In genomic region chr19:46903379-46903778, GRCm38 (mm10) we compare ENCODE assay signal across 23 mouse cellular contexts.
"Had no signal": no experiment of that assay in that cellular context is flagged by ENCODE, and none has a peak within 500 bp of the region (broad histone marks: within the 10 kb centered on the region; RNA-seq: fewer than 3 reads in every experiment).

No protein-coding gene starts in this region.

- H3K27me3 ChIP-seq: forebrain, embryonic 15.5 days; heart, embryonic 12.5 days; hindbrain, embryonic 13.5 days; hindbrain, embryonic 15.5 days; kidney, embryonic 15.5 days; limb, embryonic 12.5 days had no signal

- H3K4me2 ChIP-seq: forebrain, embryonic 15.5 days; heart, embryonic 12.5 days; hindbrain, embryonic 13.5 days; hindbrain, embryonic 15.5 days; kidney, embryonic 15.5 days; limb, embryonic 12.5 days had no signal

- ATAC-seq: forebrain, embryonic 15.5 days; forebrain, postnatal 0 days; hindbrain, postnatal 0 days; intestine, embryonic 16.5 days had no signal

- H3K27ac ChIP-seq: forebrain, embryonic 15.5 days; heart, embryonic 10.5 days; hindbrain, embryonic 13.5 days; hindbrain, embryonic 15.5 days; hindbrain, postnatal 0 days; kidney, embryonic 15.5 days; kidney, postnatal 0 days; limb, embryonic 10.5 days; limb, embryonic 12.5 days had no signal

- H3K4me1 ChIP-seq: forebrain, embryonic 15.5 days; heart, embryonic 10.5 days; hindbrain, embryonic 13.5 days; hindbrain, embryonic 15.5 days; kidney, embryonic 15.5 days; limb, embryonic 10.5 days; limb, embryonic 12.5 days had no signal

- H3K4me3 ChIP-seq: forebrain, embryonic 15.5 days; heart, embryonic 10.5 days; heart, embryonic 12.5 days; hindbrain, embryonic 13.5 days; hindbrain, embryonic 15.5 days; kidney, embryonic 15.5 days; limb, embryonic 10.5 days; limb, embryonic 12.5 days had no signal

- H3K9ac ChIP-seq: forebrain, embryonic 15.5 days; forebrain, postnatal 0 days; heart, embryonic 12.5 days; hindbrain, embryonic 13.5 days; hindbrain, embryonic 15.5 days; kidney, embryonic 15.5 days; limb, embryonic 12.5 days had no signal

- DNase-seq: forebrain, postnatal 0 days; gastrocnemius, postnatal 14 days; gastrocnemius, postnatal 36 days; heart, adult 18-20 months; heart, postnatal 10 days; heart, postnatal 36 days; kidney, adult 11 months; kidney, adult 2 months; kidney, adult 9 months; kidney, postnatal 14 days; kidney, postnatal 4 days; layer of hippocampus, adult 9-11 months had no signal

- H3K9me3 ChIP-seq: forebrain, embryonic 15.5 days; heart, embryonic 10.5 days; heart, embryonic 12.5 days; hindbrain, embryonic 13.5 days; hindbrain, embryonic 15.5 days; kidney, embryonic 15.5 days; limb, embryonic 10.5 days; limb, embryonic 12.5 days had no signal
